Mouse (Mus musculus): ENCODE measurements around the gene Kctd14.
"Not testable (repeated sequence)": the region's sequence is repeated elsewhere in the genome, so short reads cannot be mapped to it uniquely, and the experiment has no call there.

Kctd14 gene

GRCm38 (mm10) chr7:97451023-97451422 is at the start of gene Kctd14:
Kctd14 (plus strand) TSS chr7:97451323.
- DNase-seq (ENCODE audit: low spot score in 2 of 2) = not testable (repeated sequence)

GRCm38 (mm10) chr7:97407145-97407544 is 44.0 kb upstream of the Kctd14 start:
- no peak for DNase-seq (ENCODE audit: low spot score in 2 of 2)

GRCm38 (mm10) chr7:97411106-97411505 is 40.0 kb upstream of the Kctd14 start:
- DNase-seq (ENCODE audit: low spot score in 2 of 2) = no peak

- no peak for DNase-seq (ENCODE audit: low spot score in 2 of 2)
Observed at GRCm38 (mm10) chr7:97411575-97411974, 39.5 kb upstream of the Kctd14 start.

- no peak for DNase-seq (ENCODE audit: low spot score in 2 of 2)
Observed at GRCm38 (mm10) chr7:97413981-97414380, 37.1 kb upstream of the Kctd14 start.

GRCm38 (mm10) chr7:97414426-97414825 is 36.7 kb upstream of the Kctd14 start:
- no peak for DNase-seq (ENCODE audit: low spot score in 2 of 2)

- DNase-seq (ENCODE audit: low spot score in 2 of 2) = no peak
Observed at GRCm38 (mm10) chr7:97414915-97415687, 36.0 kb upstream of the Kctd14 start.

- DNase-seq (ENCODE audit: low spot score in 2 of 2) = no peak
Observed at GRCm38 (mm10) chr7:97416473-97416872, 34.6 kb upstream of the Kctd14 start.

GRCm38 (mm10) chr7:97416906-97417777 is 34.0 kb upstream of the Kctd14 start, which contains the start of gene Thrsp:
Thrsp (minus strand) TSS chr7:97417730.
- DNase-seq (ENCODE audit: low spot score in 2 of 2) = peak; percentile 57 to 76

GRCm38 (mm10) chr7:97418717-97419116 is 32.4 kb upstream of the Kctd14 start:
- no peak for DNase-seq (ENCODE audit: low spot score in 2 of 2)

GRCm38 (mm10) chr7:97419163-97419562 is 32.0 kb upstream of the Kctd14 start:
- DNase-seq (ENCODE audit: low spot score in 2 of 2) = no peak

GRCm38 (mm10) chr7:97420406-97420805 is 30.7 kb upstream of the Kctd14 start:
- DNase-seq (ENCODE audit: low spot score in 2 of 2) = no peak

- DNase-seq (ENCODE audit: low spot score in 2 of 2) = no peak
Observed at GRCm38 (mm10) chr7:97420958-97421651, 30.0 kb upstream of the Kctd14 start.

- no peak for DNase-seq (ENCODE audit: low spot score in 2 of 2)
Observed at GRCm38 (mm10) chr7:97423754-97424153, 27.4 kb upstream of the Kctd14 start.

GRCm38 (mm10) chr7:97424621-97425245 is 26.4 kb upstream of the Kctd14 start:
- DNase-seq (ENCODE audit: low spot score in 2 of 2) = peak; percentile 66 to 88

GRCm38 (mm10) chr7:97426566-97426965 is 24.6 kb upstream of the Kctd14 start:
- DNase-seq (ENCODE audit: low spot score in 2 of 2) = no peak

- DNase-seq (ENCODE audit: low spot score in 2 of 2) = no peak
Observed at GRCm38 (mm10) chr7:97427296-97427695, 23.8 kb upstream of the Kctd14 start.

GRCm38 (mm10) chr7:97427778-97428420 is 23.2 kb upstream of the Kctd14 start:
- DNase-seq (ENCODE audit: low spot score in 2 of 2) = no peak

- DNase-seq (ENCODE audit: low spot score in 2 of 2) = no peak
Observed at GRCm38 (mm10) chr7:97429705-97430104, 21.4 kb upstream of the Kctd14 start.

- not testable (repeated sequence) for DNase-seq (ENCODE audit: low spot score in 2 of 2)
Observed at GRCm38 (mm10) chr7:97433517-97433916, 17.6 kb upstream of the Kctd14 start.

- DNase-seq (ENCODE audit: low spot score in 2 of 2) = no peak
Observed at GRCm38 (mm10) chr7:97434517-97434916, 16.6 kb upstream of the Kctd14 start.
